Mouse (Mus musculus): ENCODE results near the gene Gm10944.

Gm10944 gene

GRCm38 (mm10) chr10:10681048-10681447 lies at the start of gene Gm10944:
TSS of gene Gm10944 (plus strand) at chr10:10681348.
- TF ChIP-seq GATA4 (IDR thresholded peaks at IDR 0.05; ENCODE audit: insufficient replicate concordance, low read length) = no peak

- no peak for TF ChIP-seq GATA4 (IDR thresholded peaks at IDR 0.05; ENCODE audit: insufficient replicate concordance, low read length)
Measured at GRCm38 (mm10) chr10:10655991-10656390, 25.2 kb upstream of the Gm10944 start.

- no peak for TF ChIP-seq GATA4 (IDR thresholded peaks at IDR 0.05; ENCODE audit: insufficient replicate concordance, low read length)
Measured at GRCm38 (mm10) chr10:10656621-10657020, 24.5 kb upstream of the Gm10944 start.

GRCm38 (mm10) chr10:10659161-10659560 lies 22.0 kb upstream of the Gm10944 start:
- TF ChIP-seq GATA4 (IDR thresholded peaks at IDR 0.05; ENCODE audit: insufficient replicate concordance, low read length) = no peak

DNA sequence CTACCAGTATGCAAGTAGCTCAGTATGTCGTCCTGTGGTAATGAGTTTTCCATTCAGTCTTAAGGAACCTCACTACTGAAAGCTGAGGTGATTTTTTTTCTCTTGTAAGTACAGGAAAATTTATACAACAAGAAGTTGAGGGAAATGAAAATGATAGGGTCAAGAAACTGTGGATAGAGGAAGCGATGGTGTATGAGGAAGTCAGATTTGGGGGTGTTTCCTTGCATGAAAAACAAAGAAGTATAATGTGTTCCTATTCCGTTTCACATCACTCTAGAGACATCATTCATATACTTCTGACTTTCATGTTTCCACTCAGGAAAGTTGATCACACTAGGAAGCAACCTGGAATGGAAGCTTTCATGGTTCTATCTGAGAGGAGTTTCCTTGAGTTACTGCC lies 21.2 kb upstream of the Gm10944 start:
- no peak for TF ChIP-seq GATA4 (IDR thresholded peaks at IDR 0.05; ENCODE audit: insufficient replicate concordance, low read length)

GRCm38 (mm10) chr10:10688907-10689667 lies 7.9 kb downstream of the Gm10944 start:
- no peak for TF ChIP-seq GATA4 (IDR thresholded peaks at IDR 0.05; ENCODE audit: insufficient replicate concordance, low read length)

- no peak for TF ChIP-seq GATA4 (IDR thresholded peaks at IDR 0.05; ENCODE audit: insufficient replicate concordance, low read length)
Measured at GRCm38 (mm10) chr10:10689668-10690223, 8.6 kb downstream of the Gm10944 start.

DNA sequence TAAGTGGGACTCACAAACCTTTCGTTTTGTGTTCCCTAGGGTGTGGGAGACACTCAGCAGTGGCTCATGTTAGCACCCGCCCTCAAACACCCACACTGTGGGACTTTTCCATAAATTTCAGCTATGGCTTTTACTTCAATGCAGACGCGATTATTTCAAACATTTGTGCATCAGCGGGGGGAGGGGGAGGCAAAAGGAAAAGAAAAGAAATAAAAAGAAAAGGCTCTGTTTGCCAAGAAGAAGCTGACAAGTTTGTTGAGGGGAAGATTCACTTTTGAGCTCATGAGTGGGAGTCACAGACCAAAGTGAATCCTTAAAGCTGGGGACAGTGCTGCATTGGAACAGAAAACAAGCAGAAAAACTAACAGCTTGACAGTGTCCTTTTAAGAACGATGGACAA lies 16.3 kb downstream of the Gm10944 start:
- TF ChIP-seq GATA4 (IDR thresholded peaks at IDR 0.05; ENCODE audit: insufficient replicate concordance, low read length) = no peak

GRCm38 (mm10) chr10:10700903-10701302 lies 19.8 kb downstream of the Gm10944 start:
- no peak for TF ChIP-seq GATA4 (IDR thresholded peaks at IDR 0.05; ENCODE audit: insufficient replicate concordance, low read length)

DNA sequence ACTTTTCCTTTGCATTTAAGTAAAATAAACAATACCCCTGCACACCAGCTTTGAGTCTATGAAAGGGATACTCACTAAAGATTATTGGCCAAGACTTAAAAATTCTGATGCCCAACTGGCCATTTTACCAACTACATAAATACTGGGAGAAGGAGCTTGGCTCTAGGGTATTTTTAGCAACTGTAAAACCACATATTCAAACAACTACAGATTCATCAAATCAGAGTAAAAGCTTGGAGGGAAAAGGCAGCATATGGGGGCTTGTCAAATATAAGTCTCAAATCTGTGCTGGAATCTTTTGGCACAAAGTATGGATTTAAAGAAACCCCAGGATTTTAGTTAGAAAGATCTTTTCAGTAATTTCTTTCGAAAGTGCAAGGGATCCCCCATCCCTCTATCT lies 20.2 kb downstream of the Gm10944 start:
- TF ChIP-seq GATA4 (IDR thresholded peaks at IDR 0.05; ENCODE audit: insufficient replicate concordance, low read length) = no peak

GRCm38 (mm10) chr10:10708031-10708430 lies 26.9 kb downstream of the Gm10944 start:
- TF ChIP-seq GATA4 (IDR thresholded peaks at IDR 0.05; ENCODE audit: insufficient replicate concordance, low read length) = no peak

DNA sequence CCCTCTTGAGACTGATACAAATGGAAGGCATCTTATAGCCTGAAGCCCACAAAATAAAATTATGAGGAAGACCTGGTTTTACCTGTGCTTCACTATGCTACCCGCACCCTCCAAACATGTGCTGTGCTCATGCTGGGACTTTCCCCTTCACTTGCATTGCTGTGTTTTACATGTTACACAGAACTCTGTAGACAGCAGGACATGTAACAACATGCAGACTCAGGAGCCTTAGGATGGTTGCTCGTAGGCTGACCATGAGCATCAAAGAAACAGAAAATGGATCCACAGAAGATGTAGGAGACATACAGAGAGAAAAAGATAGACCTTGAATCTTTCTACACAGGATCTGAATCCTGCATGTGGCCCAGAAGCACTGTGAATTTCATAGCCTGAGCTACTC lies 29.2 kb downstream of the Gm10944 start:
- no peak for TF ChIP-seq GATA4 (IDR thresholded peaks at IDR 0.05; ENCODE audit: insufficient replicate concordance, low read length)

DNA sequence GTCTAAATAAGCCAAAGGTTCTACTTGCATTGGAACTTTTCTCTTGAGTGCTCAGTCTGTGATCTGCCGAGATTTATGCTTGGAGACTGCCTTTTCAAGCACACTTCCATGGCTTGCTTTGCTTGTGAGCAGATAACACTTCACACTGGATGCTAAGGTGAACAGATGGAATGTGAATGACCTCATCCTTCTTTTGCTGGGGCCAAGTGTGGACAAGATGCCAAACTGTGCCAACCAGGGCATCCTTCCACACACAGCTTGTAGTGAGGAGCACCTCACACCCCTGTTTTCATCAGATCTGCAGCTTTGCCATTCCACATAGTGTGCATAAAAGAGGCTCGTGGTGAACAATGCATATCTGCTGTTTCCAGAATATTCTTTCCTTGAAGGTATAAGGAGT lies 29.7 kb downstream of the Gm10944 start:
- no peak for TF ChIP-seq GATA4 (IDR thresholded peaks at IDR 0.05; ENCODE audit: insufficient replicate concordance, low read length)

DNA sequence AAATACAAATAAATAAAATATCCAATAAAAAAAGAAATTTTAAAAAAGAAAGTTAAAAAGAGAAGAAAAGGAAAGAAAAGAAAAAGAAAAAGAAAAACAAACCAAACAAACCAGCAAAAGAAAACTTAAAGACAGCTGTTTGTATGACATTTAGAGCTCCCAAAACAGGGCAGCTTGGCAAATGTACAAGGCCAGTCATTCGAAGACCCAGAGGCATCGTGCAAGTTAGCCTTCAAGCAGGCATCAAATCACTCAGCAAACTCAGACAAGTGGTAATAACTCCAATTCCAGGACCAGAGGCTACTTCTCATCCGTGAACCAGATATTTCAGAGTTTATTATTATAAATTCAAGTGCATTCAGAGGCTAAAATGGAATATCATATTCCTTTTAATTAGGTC lies 45.4 kb downstream of the Gm10944 start:
- no peak for TF ChIP-seq GATA4 (IDR thresholded peaks at IDR 0.05; ENCODE audit: insufficient replicate concordance, low read length)
